Mouse (Mus musculus) bone marrow macrophage, adult 2 months (primary cell): Measurements from ENCODE around the gene Numb.

Experiments used
- CTCF ChIP-seq: IDR thresholded peaks from 2 replicates; pipeline ENCODE4 v1.5.1; 2012; ENCODE audit warnings: low read depth, mild to moderate bottlenecking, low read length, moderate library complexity
- POLR2A ChIP-seq: IDR thresholded peaks from 2 replicates; pipeline ENCODE4 v1.6.1; 2012; ENCODE audit warnings: mild to moderate bottlenecking, low read depth, low read length, borderline replicate concordance

DNA sequence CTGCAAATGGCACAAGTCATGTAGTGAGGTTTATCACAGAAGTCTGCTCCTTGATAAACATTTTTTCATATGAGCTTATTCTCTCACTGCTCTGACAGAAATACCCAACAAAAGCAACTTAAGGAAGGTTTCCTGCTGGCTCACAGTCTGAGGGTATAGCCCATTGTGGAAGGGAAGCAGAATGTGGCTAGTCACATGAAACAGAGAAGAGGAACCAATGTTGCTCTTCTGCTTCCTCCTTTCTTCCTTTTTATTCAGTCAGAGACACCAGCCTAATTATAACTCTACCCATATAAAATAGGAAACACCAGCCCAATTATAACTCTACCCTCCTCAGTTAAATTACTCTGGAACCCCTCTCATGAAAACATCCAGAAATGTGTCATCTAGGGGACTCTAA, 61.0 kb downstream of the Numb start:
- TF ChIP-seq POLR2A (no peak), CTCF (no peak)
